Mouse (Mus musculus) liver, embryonic 14.5 days (tissue): ENCODE data around the gene Gprc5c.

ENCODE experiments used
- CTCF ChIP-seq: IDR thresholded peaks from 2 replicates; pipeline ENCODE4 v1.5.1; 2016; ENCODE audit warnings: antibody characterized with exemption, low read depth, control low read depth
- EP300 ChIP-seq: IDR thresholded peaks from 2 replicates; pipeline ENCODE4 v1.6.1; 2016; ENCODE audit warnings: antibody characterized with exemption, low read depth

GRCm38 (mm10) chr11:114868280-114868679 lies 17.3 kb downstream of the Gprc5c start:
- TF ChIP-seq CTCF = no peak
- TF ChIP-seq EP300 = no peak
